Mouse (Mus musculus) MEL (cell line): ENCODE data around the gene Trmt61a.

Source experiments
- GABPA ChIP-seq: IDR thresholded peaks from 2 replicates; pipeline ENCODE4 v1.6.1; 2012; ENCODE audit warnings: low read depth, mild to moderate bottlenecking, inconsistent platforms, low read length, improper control_type of control experiment, moderate library complexity
- MYB ChIP-seq: IDR thresholded peaks from 2 replicates; pipeline ENCODE4 v1.6.1; 2011; ENCODE audit warnings: mild to moderate bottlenecking, low read depth, low read length, improper control_type of control experiment
- NRF1 ChIP-seq: IDR thresholded peaks from 2 replicates; pipeline ENCODE4 v1.6.1; 2014; ENCODE audit warnings: low read depth, mild to moderate bottlenecking, inconsistent platforms, low read length, improper control_type of control experiment, moderate library complexity; ENCODE audit not compliant: poor library complexity, insufficient read depth, severe bottlenecking

GRCm38 (mm10) chr12:111670371-111670971, 7.4 kb upstream of the Trmt61a start:
- TF ChIP-seq NRF1 = no peak
- TF ChIP-seq GABPA = no peak
- TF ChIP-seq MYB = no peak
